Mouse (Mus musculus): ENCODE measurements around the gene Gm960.

Gm960 gene

GRCm38 (mm10) chr19:4712156-4712780, 13.8 kb upstream of the Gm960 start:
- no peak for DNase-seq (ENCODE audit: low read depth, low spot score)

DNA sequence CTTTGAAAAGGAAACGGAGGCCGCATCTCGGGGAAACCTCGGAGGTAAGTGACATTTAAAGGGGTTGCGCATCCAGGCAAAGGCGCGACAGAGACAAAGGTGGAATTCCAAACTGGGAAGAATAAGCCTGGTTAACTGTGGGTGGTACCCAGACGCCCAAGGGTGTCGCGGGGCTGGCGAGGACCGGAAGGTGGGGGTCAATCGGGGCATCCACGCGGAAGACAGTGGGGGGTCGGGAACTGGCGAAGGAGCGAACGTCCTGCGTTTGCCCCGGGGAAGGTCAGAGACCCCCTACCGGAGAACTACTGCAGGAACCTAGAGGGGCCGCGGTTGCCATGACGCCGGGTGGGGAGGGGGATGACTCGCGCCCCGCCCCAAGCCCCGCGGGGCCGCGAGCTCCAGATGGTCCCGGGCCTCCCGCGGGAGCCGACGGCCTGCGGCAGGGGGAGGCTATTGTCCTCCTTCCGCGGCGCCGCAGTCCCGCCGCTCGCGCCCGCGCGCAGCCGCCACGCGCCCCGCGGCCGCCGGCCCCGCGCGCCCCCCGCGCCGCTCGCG, 13.2 kb upstream of the Gm960 start:
- DNase-seq (ENCODE audit: low read depth, low spot score): no peak

DNA sequence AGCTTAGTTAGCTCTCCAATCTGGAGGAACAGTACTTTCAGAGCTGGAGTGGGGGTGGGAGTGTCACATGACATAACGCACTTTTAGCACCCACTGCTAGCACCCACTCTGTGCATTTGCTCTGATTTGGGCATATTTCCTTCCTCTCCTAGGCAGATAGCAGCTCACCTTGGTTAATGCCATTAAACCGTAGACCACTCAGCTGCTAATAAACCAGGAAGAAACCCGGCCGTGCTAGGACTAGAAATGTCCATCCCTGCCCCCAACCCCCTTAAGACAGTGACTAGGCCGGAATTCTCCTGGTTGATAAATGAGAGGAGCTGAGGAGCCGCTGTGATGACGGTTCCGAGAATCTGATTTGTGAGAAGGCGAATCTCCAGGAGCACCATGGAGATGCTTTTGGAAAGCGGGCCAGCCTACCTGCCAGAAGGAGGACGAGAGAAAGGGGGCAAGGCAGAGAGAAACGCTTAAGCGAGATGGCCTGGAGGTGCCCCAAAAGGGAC, 12.7 kb upstream of the Gm960 start, which contains the start of gene Sptbn2:
TSS of gene Sptbn2 (plus strand) at position 70 of the 503 bp plus-strand sequence.
- no peak for DNase-seq (ENCODE audit: low read depth, low spot score)

DNA sequence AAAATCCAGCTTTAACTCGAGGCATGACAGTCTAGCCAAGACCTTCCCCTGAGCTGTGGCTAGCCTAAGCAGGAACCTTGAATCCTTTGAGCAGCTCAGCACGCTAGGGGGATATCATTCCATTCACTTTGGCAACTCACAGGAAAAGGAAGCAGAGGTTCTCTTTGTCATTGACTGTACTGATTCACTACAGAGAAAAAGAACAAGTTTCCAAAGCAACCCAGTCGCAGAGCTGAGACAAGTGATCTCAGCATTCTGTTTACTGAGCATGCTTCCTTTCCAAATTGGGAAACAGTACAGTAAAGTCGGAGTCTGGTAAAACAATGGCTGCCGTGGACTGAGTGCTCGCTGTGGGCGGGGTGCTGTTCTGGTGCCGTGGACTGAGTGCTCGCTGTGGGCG, 10.3 kb upstream of the Gm960 start:
- DNase-seq (ENCODE audit: low read depth, low spot score): no peak

GRCm38 (mm10) chr19:4701221-4701620, 2.8 kb upstream of the Gm960 start:
- no peak for DNase-seq (ENCODE audit: low read depth, low spot score)

GRCm38 (mm10) chr19:4700656-4701055, 2.2 kb upstream of the Gm960 start:
- DNase-seq (ENCODE audit: low read depth, low spot score): no peak

DNA sequence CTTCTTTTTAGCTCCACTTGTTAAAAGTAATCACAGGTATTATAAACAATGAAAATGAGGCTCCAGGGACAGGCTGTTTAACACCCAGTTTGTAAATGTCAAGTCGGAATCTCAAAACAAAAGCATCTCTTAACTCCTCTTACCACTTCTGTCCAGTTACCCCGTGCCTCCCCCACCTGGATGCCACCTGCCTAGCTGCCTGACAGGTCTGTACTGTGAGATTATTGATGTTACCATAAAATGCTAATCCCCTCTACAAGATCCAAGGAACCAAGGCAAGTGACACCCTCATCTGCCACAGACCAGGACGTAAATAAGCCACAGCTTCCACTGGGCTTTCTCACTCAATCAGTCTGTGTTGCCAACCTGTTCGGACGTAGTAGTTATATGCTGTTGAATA, 1.4 kb upstream of the Gm960 start:
- no peak for DNase-seq (ENCODE audit: low read depth, low spot score)

- no peak for DNase-seq (ENCODE audit: low read depth, low spot score)
Measured at GRCm38 (mm10) chr19:4698856-4699255, 388 bp upstream of the Gm960 start.

GRCm38 (mm10) chr19:4697721-4698120, 747 bp downstream of the Gm960 start:
- no peak for DNase-seq (ENCODE audit: low read depth, low spot score)

DNA sequence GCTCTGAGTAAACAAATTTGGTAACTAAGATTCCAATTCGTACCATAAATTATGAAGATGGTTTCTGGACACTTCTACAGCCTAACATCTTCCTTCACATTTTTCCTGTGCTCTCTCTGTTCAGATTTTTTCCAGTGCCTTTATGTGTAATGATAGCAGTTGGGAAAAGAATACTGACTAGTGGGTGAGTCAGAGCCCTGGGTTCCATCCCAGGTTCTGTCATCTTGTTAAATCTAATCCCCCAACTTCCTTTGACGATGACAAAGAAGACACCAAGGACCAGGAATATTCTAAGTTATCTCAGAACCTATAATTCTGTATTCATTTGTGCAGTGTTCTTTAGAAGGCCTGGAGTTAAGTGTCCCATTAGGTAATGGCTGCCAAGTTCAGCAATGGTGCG, 1.3 kb downstream of the Gm960 start:
- no peak for DNase-seq (ENCODE audit: low read depth, low spot score)

- no peak for DNase-seq (ENCODE audit: low read depth, low spot score)
Measured at GRCm38 (mm10) chr19:4694346-4694745, 4.1 kb downstream of the Gm960 start.

DNA sequence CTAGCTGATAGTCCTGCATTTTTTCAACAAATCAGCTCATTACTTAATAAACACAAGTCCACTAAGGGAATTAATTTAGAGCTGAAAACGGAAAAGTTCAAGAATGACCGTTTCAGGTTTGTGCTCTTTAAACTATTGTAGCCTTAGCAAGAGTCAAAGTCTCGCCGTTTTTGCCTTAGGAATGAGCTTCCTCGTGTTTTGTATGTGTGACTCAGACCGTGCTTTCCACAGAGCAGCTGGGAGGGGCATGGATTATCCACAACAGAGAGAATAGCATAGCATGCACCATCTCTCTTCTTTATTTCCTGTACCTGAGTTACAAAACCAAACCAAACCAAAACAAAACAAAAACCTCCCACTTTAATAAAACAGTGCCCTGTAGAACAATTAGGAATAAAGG, 26.1 kb downstream of the Gm960 start:
- DNase-seq (ENCODE audit: low read depth, low spot score): no peak

- no peak for DNase-seq (ENCODE audit: low read depth, low spot score)
Measured at GRCm38 (mm10) chr19:4670776-4671175, 27.7 kb downstream of the Gm960 start.

GRCm38 (mm10) chr19:4666815-4667214, 31.7 kb downstream of the Gm960 start:
- DNase-seq (ENCODE audit: low read depth, low spot score): no peak

DNA sequence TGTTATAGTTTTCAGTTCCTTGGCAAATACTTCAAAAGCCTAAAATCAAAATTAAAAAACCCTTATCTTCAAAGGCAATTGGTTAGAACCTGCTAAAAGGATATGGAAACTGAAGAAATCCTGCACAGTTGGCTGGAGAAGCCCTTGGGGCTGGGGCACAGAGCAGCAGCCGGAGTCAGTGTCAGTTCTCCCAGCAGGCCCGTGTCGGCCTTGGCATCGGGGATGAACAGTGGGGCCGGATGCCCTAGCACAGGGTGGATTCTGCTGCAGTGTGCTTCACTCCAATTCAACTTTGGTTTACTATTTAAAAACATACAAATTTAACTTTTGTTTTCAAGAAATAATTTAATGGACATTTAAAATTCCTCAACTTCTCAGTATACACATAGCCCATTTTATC, 40.3 kb downstream of the Gm960 start:
- DNase-seq (ENCODE audit: low read depth, low spot score): no peak

DNA sequence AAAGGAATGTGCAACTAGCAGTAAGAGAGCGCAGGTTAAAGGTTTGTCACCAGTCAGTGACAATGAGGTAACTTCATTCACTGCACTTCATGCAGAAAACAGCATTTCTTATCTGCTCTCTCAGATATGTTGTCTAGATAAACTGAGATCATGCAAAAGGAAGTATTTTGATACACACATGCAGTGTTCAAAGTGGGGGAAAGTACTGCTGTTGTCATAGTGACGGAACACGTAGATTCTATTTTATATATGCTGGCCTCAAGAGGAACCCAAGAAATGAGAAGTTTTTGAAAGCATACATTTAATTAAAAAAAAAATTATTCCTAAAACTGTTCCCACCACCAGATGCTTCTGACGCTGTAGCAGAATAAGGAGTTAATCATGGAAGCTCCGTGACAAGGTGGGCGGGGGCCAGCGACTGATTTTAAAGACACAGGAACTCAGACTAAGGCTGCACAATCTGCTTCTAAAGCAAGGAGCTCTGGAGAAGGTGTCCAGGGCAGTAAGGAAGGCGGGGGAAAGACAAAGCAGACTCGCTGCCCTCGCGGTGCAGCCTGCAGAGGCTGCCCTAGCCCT, 51.5 kb downstream of the Gm960 start:
- no peak for DNase-seq (ENCODE audit: low read depth, low spot score)

- DNase-seq (ENCODE audit: low read depth, low spot score): no peak
Measured at GRCm38 (mm10) chr19:4644271-4644670, 54.2 kb downstream of the Gm960 start.

DNA sequence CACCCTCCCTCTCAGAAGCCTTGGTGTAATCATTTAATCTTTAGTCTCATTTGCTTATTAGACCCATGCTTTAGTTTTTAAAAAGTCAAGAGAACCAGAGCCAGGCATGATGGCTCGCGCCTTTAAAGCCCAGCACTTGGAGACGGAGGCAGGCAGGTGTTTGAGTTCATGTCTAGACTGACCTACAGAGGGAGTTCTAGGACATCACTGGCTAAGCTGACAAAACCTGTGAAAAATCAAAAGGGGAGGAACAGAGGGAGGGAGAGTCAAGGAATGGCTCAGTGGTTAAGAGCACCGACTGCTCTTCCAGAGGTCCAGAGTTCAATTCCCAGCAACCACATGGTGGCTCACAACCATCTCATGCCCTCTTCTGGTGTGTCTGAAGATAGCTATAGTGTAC, 62.5 kb downstream of the Gm960 start:
- no peak for DNase-seq (ENCODE audit: low read depth, low spot score)

- DNase-seq (ENCODE audit: low read depth, low spot score): no peak
Measured at GRCm38 (mm10) chr19:4628819-4629218, 69.6 kb downstream of the Gm960 start.

DNA sequence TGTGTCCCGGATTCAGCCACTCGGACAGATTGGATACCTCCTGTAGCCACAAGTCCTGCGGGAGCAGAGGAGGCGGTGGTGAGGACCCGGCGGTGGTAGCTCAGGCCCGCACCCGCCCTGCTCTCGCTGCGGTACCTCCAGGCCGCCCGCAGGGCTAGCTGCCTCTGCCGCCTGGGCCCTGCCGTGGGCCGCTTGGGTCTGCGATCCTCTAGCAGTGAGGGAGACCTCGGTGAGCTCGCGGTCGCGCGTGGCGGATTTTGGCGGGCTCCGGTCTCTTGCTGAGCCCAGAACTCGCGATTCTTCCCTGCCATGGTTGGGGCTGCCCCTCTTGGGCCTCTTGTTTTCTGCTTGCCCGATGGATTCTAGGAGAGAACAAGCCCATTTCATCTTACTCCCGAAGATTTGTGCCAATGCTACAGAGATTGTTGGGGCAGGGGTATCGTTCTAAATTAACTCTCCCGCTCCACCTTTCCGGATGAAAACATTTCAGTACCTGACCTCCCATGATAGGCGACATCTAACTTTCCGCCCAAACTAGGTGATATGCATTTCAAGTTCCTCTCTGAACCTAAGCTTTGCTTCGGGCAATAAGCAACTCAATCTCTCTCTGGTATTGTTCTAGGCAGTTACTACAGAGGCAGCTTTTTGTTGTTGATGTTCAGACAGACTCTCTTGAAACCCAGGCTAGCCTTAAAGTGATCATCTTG, 72.5 kb downstream of the Gm960 start:
- DNase-seq (ENCODE audit: low read depth, low spot score): no peak

DNA sequence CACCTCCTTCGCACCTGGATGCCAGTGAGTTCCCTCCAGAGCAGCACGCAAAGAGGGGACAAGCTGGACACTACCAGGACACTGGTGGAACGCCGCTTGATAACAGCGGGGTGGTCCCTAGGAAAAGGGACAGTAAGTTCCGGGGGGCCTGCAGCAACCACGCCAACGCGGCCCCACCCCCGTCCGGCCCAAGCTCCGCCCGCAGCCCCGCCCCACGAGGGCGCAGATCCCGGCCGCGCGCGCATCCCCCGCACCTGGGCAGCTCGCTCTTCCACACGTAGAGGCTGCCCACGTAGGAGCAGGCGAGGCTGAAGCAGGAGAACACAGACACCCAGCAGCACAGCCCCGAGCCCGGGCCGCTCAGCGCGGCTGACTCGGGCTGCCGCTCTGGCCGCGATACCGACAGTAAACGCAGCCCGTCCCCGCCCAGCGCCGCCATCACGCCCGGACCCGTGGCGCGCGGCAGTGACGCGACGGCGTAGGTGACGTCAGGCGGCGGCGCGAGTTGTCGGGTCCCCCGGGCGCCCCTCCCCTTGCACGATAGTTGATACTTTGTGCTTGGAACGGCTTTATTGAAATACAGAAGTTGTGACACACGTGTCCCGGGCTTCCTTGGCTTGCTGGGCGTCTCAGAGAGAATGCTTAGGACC, 73.2 kb downstream of the Gm960 start, which contains the start of gene Rce1:
TSS of gene Rce1 (minus strand) at position 463 of the 650 bp plus-strand sequence.
- DNase-seq (ENCODE audit: low read depth, low spot score): peak; percentile 77
